Mouse (Mus musculus) hindbrain, embryonic 14.5 days (tissue): ENCODE data around the gene Zdhhc21. TPM values are rescaled to one million over a fixed set of nuclear protein-coding genes. Genes with fewer than 3 reads are reported as not detected.

ENCODE experiments used
- ATAC-seq: fragments of 200-750 bp; cut with Nextera tagmentation; 2 replicates; pipeline ENCODE4 v1.8.0; 2017; ENCODE audit warnings: moderate number of reproducible peaks, mild to moderate bottlenecking, moderate TSS enrichment, moderate library complexity; ENCODE audit not compliant: low FRiP score
- DNase-seq: peaks from one replicate; pipeline ENCODE4 v3.0.0-alpha.2; 2015; ENCODE audit warnings: low spot score
- H3K27ac ChIP-seq: fragments of 300-500 bp; sonication (generic); 2 replicates; pipeline ENCODE4 v1.5.1; 2014; ENCODE audit warnings: mild to moderate bottlenecking, moderate library complexity
- H3K27me3 ChIP-seq: fragments of 300-500 bp; sonication (generic); 2 replicates; pipeline ENCODE4 v1.6.1; 2014; ENCODE audit warnings: mild to moderate bottlenecking, low read length, mixed read lengths; ENCODE audit not compliant: control insufficient read depth, insufficient read depth
- H3K36me3 ChIP-seq: fragments of 300-500 bp; sonication (generic); replicated peaks from 2 replicates; pipeline ENCODE4 v1.6.1; 2014; ENCODE audit not compliant: control insufficient read depth, insufficient read depth
- H3K4me1 ChIP-seq: fragments of 300-500 bp; sonication (generic); replicated peaks from 2 replicates; pipeline ENCODE4 v1.6.1; 2014; ENCODE audit warnings: antibody characterized with exemption, low read length, mixed read lengths; ENCODE audit not compliant: control insufficient read depth, insufficient read depth
- H3K4me2 ChIP-seq: fragments of 300-500 bp; sonication (generic); replicated peaks from 2 replicates; pipeline ENCODE4 v1.6.1; 2014; ENCODE audit warnings: mild to moderate bottlenecking, moderate library complexity
- H3K4me3 ChIP-seq: fragments of 300-500 bp; sonication (generic); replicated peaks from 2 replicates; pipeline ENCODE4 v1.5.1; 2014; ENCODE audit warnings: mild to moderate bottlenecking, low read length
- H3K9ac ChIP-seq: fragments of 300-500 bp; sonication (generic); 2 replicates; pipeline ENCODE4 v1.6.1; 2014
- H3K9me3 ChIP-seq: fragments of 300-500 bp; sonication (generic); 2 replicates; pipeline ENCODE4 v1.6.1; 2016; ENCODE audit warnings: low read length; ENCODE audit not compliant: control insufficient read depth
- WGBS: fragments of 180-500 bp; shearing (Covaris S2); extraction: QIAGEN DNeasy Blood & Tissue Kit; methylation state at CpG from one replicate; pipeline ENCODE4 v1.1.7; 2014; 5-methylcytosine and 5-hydroxymethylcytosine counted together
- polyA plus RNA-seq: library from polyadenylated mRNA; unstranded; fragments of >200 nt; fragmentation: Nextera tagmentation; extraction: Ambion mirVana; gene quantifications from 2 replicates; pipeline ENCODE4 v1.2.1, GENCODE M21; 2014

The Zdhhc21 gene
- polyA plus RNA-seq, 1 experiment from 2014 or later, result 16.8 TPM

DNA sequence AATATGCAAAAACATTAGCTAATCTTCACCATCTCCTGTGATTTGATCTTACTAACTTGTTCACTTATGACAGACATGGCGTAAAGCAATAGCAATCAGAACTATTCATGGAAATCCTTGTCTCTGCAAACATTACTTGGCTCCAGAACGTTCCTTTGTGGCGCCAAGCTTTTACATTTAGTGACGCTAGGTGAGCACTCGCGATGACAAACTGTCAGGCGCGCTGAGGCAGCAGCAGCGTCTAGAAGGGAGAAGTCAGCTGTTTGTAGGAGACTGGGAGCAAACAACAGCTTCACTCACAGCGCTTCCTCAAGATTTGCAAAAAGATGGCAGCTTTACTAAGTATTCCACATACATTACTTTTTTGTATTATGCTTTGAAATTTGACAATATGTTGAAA lies 51.9 kb downstream of the Zdhhc21 start:
- Histone ChIP-seq H3K9ac (no peak overlapping the region), H3K36me3 (0 out of 2 replicates have a peak, but pooled peaks cover 4% of the 10 kb centered on the region), H3K4me2 (no peak overlapping the region), H3K4me1 (0 out of 2 replicates have a peak, but pooled peaks cover 4% of the 10 kb centered on the region), H3K27me3 (no peaks in the 10 kb centered on the region), H3K4me3 (no peak overlapping the region), H3K27ac (no peak overlapping the region), H3K9me3 (no peaks in the 10 kb centered on the region)
- ATAC-seq, result no peak
- peak; percentile 25 for DNase-seq
- 69% methylated on average over 10 of the region's 10 CpGs for WGBS

DNA sequence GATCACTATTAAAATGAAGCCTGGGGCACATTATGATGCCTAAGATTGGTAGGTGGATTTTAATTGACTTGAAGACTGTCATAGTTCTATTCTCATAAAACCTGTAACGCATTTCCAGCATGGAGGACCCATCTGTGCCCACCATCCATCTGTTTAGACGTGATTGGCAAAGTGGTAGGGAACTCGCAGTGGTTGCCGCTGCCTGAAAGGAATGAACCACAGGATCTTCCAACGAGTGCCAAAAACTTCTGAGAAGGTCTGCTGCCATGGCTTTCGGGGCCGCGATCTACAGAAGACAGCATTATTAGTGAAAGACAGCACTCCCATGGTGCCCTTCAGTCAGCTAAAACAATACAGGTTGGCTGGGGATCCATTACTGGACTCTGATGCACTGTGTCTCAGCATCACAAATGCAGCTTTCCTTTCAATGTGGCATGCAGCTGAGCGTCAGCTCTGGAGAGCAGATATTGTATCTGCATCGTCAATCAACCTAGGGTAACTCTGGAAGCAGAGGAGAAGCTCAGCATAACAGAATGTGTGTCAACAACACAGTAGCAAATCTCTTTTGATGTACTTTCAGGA lies 53.5 kb downstream of the Zdhhc21 start:
- Histone ChIP-seq H3K4me1 (0 out of 2 replicates have a peak, but pooled peaks cover 4% of the 10 kb centered on the region), H3K27ac (0 out of 2 replicates have a peak overlapping the region, but pooled peaks have one; percentile 21), H3K4me2 (no peak overlapping the region), H3K9me3 (no peaks in the 10 kb centered on the region), H3K36me3 (0 out of 2 replicates have a peak, but pooled peaks cover 4% of the 10 kb centered on the region), H3K4me3 (no peak overlapping the region), H3K9ac (no peak overlapping the region), H3K27me3 (no peaks in the 10 kb centered on the region)
- peak; percentile 25 for DNase-seq
- peak; percentile 83 for ATAC-seq
- 39% methylated on average over 10 of the region's 10 CpGs for WGBS

DNA sequence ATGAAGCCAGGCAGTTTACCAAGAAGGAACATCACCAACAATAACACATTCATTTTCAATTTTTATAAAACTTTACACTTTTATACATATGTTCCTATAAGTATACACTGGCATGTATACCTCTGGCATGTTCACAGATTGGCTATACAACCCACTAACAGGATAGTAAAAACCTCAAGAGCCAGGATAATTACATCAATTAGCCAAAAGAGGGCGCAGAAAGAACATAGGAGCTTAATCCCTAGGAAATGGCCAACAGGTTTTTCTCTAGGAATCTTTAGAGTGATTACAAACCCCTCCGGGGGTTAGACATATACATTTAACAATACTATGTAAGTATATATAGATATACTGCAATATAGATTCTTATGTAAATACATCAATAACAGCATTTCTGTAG lies 55.7 kb downstream of the Zdhhc21 start:
- DNase-seq (peak; percentile 61), ATAC-seq (no peak)
- 0 out of 2 replicates have a peak, but pooled peaks cover 4% of the 10 kb centered on the region for H3K4me1 ChIP-seq
- no peak overlapping the region for H3K27ac ChIP-seq
- no peaks in the 10 kb centered on the region for H3K9me3 ChIP-seq
- no peak overlapping the region for H3K4me2 ChIP-seq
- 0 out of 2 replicates have a peak, but pooled peaks cover 4% of the 10 kb centered on the region for H3K36me3 ChIP-seq
- no peak overlapping the region for H3K4me3 ChIP-seq
- 46% methylated on average over 2 of the region's 2 CpGs for WGBS
- H3K9ac ChIP-seq, result no peak overlapping the region
- no peaks in the 10 kb centered on the region for H3K27me3 ChIP-seq

DNA sequence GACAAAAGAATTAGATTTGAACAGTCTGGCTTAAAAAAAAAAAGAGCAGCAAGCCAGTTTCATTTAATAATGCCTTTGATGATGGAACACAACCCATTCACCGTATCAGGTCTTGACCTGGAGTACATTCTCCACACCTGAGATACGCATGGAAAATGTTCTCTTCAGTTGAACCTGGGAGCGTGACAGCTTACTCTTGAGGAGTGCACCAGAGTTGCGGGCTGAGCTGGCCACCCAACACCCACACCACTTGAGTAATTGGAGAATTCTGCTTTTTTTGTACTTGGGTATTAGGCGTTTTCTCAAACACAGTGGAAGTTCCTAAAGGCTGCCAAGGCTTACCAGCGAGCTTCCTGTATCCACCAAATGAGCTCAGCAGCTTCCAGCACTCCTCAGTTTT lies 66.2 kb downstream of the Zdhhc21 start:
- WGBS, result 89% methylated on average over 6 of the region's 6 CpGs
- H3K27ac ChIP-seq, result no peak overlapping the region
- DNase-seq, result no peak
- no peaks in the 10 kb centered on the region for H3K4me1 ChIP-seq
- H3K36me3 ChIP-seq, result no peaks in the 10 kb centered on the region
- no peak for ATAC-seq
- no peak overlapping the region for H3K4me2 ChIP-seq
- H3K9me3 ChIP-seq, result no peaks in the 10 kb centered on the region
- H3K4me3 ChIP-seq, result no peak overlapping the region
- no peaks in the 10 kb centered on the region for H3K27me3 ChIP-seq
- H3K9ac ChIP-seq, result no peak overlapping the region

DNA sequence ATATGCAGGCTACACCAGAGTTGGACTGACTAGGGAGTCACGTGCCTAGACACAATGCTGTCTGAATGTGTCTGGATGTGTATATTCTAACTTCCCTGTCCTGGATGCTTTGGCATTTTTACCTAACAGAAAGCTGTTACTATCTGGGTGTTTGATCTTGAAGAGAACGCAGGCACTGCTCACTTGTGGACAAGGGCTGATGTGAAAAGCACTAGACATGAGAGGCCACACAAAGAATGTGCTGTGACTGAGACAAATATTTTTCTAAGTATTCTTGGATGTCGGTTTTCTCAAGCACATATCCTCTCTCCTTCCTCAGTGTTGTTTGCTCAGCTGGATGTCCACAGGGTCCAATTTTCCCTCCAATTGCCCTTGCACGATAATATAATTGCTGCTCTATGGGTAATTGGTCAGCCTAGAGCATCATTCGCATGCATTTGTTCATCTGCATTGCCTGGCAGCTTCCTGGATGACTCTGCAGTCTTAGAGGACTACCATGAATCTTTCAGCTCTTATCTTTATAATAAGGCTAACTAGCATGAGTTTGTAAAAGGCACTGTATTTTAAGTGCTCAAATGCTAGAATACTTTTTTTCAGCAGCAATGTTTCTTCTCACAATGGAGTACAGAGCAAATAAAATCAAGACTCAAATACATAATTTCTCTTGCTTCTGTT lies 66.7 kb downstream of the Zdhhc21 start:
- ATAC-seq, result no peak
- whole genome bisulfite sequencing, result 72% methylated on average over 5 of the region's 5 CpGs
- Histone ChIP-seq H3K27me3 (no peaks in the 10 kb centered on the region), H3K4me3 (no peak overlapping the region), H3K9me3 (no peaks in the 10 kb centered on the region), H3K36me3 (no peaks in the 10 kb centered on the region), H3K9ac (no peak overlapping the region), H3K4me2 (no peak overlapping the region), H3K4me1 (no peaks in the 10 kb centered on the region), H3K27ac (no peak overlapping the region)
- no peak for DNase-seq

DNA sequence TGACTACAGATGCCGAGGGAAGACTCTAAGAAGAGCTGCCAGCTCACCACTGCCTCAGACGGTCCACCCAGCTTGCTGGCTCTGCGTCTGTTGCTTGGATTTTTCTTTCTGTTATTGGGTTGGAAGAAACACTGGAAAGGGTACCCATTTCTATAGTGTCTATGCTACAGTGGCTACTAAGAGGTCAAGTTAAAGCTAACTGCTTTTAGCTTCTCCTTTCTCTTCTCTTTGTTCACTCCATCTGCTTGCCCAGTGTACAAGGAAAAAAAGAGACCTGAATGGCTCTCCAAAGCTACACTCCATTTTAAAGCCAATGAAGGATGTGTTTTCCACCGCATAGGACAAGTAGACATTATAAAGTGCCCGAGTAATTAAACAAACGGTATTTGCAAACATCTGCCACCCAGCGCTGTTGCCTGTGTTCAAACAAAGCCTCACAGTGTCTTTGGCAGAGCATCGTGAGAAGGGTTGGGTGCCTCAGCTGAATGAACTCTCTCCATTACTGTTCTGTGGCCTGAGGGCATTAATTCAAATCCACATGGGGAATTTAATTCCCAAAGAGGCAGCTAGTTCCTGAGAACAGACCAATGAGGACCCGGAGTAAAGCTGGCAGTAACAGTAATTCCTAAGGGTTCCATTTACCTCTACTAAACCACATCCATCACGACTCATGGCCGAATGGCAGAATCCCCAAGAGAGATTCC lies 94.1 kb downstream of the Zdhhc21 start:
- 48% methylated on average over 11 of the region's 11 CpGs for WGBS
- peak; percentile 47 for DNase-seq
- Histone ChIP-seq H3K9ac (no peak overlapping the region), H3K36me3 (no peaks in the 10 kb centered on the region), H3K9me3 (no peaks in the 10 kb centered on the region), H3K27ac (no peak overlapping the region), H3K4me1 (peaks cover 14% of the 10 kb centered on the region), H3K27me3 (no peaks in the 10 kb centered on the region), H3K4me3 (no peak overlapping the region), H3K4me2 (no peak overlapping the region; the same call in 1 of the 2 replicates)
- peak; percentile 73; the same call in 1 of the 2 replicates for ATAC-seq

DNA sequence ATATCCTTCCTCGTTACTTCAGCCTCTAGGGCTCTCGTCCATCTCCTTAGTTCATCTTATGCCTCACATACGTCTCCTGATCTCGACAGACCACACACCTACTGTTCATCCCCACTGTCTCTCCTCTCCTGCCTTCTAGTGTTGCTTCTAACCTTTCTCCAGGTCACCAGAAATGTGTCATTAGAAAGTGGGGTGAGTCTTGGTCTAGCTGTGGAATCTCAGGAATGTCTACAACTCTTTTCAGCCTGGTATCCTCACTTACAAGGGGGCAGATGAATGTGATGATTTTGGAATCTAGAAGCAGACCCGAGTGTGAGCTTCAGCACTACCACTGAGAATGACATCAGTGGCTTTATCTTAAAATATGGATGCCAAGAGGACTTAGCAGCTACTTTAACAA lies 96.2 kb downstream of the Zdhhc21 start:
- ATAC-seq (no peak), DNase-seq (no peak)
- H3K36me3 ChIP-seq, result no peaks in the 10 kb centered on the region
- H3K9me3 ChIP-seq, result no peaks in the 10 kb centered on the region
- no peaks in the 10 kb centered on the region for H3K27me3 ChIP-seq
- H3K4me1 ChIP-seq, result peaks cover 14% of the 10 kb centered on the region
- H3K9ac ChIP-seq, result no peak overlapping the region
- 35% methylated on average over 5 of the region's 5 CpGs for WGBS
- no peak overlapping the region for H3K4me3 ChIP-seq
- no peak overlapping the region for H3K4me2 ChIP-seq
- no peak overlapping the region for H3K27ac ChIP-seq

DNA sequence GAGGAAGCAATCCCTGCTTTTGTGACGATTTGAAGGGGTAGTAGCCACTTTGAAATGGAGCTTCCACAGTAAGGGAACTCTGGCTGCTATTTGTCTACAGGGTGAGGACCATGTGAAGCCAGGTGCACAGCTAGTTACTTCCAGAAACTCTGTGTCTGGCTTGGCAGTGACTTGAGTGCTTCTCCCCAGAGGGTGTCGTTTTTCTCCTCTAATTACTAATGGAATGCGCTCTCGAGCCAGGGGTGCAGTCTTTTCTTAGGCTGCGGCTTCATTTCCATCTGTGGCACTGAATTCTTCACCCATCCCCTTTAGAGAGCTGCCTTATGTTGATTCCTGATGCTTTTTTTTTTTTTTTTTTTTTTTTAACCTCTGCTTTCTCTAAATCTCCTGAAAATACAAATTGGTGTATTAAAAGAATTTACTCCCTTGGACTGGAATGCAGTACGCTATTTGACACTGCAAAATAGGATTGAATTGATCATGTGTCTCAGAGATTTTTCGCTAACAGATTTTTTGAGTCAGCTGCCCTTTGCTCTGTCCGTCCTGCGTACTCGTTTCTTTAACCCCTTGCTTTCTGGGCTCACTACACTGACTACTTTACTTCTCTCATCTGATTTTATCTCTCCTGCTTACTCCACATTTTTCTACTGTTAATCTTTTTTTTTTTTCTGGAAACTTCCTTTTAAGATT lies 97.2 kb downstream of the Zdhhc21 start:
- Histone ChIP-seq H3K9me3 (no peaks in the 10 kb centered on the region), H3K4me2 (0 out of 2 replicates have a peak overlapping the region, but pooled peaks have one; percentile 11), H3K36me3 (no peaks in the 10 kb centered on the region), H3K27ac (no peak overlapping the region), H3K4me1 (peaks cover 14% of the 10 kb centered on the region), H3K27me3 (no peaks in the 10 kb centered on the region), H3K4me3 (no peak overlapping the region), H3K9ac (no peak overlapping the region)
- 5% methylated on average over 10 of the region's 10 CpGs for WGBS
- peak; percentile 32 for DNase-seq
- no peak for ATAC-seq

DNA sequence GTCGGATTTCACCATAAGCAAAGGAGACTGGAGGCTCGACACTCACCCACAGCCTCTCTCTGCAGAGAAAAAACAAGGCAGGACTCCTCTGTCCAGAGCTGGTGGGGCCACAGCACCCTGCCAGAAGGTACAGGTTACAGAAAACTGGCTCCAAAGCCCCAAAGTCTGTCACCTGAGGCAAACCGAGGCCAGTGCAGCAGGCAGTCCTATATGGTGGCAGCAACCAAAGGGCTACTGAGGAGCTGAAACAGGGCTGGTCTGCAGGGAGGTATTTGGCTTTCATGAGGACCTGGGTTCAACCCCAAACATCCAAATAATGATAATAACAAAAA lies 103.5 kb downstream of the Zdhhc21 start:
- DNase-seq (no peak), ATAC-seq (no peak)
- Histone ChIP-seq H3K27me3 (no peaks in the 10 kb centered on the region), H3K4me2 (no peak overlapping the region), H3K4me3 (no peak overlapping the region), H3K9ac (no peak overlapping the region), H3K36me3 (no peaks in the 10 kb centered on the region), H3K4me1 (no peaks in the 10 kb centered on the region), H3K9me3 (no peaks in the 10 kb centered on the region), H3K27ac (no peak overlapping the region)
- WGBS, result 9% methylated on average over 3 of the region's 3 CpGs
